Mouse (Mus musculus) regulatory T cell (primary cell): ENCODE measurements around the gene Lrrc39.

Source experiments
- in situ Hi-C: fragments of 300-600 bp; cut with MboI, MseI; formaldehyde crosslinking; loops from one replicate; pipeline ENCODE4 v1.15.1; 2025; ENCODE audit warnings: high pct_unique_total_duplicates

Gene Lrrc39

GRCm38 (mm10) chr3:116604570-116604969 lies 41.8 kb downstream of the Lrrc39 start:
- in situ Hi-C loops, result no loop called here

GRCm38 (mm10) chr3:116614295-116614892 lies 51.6 kb downstream of the Lrrc39 start, which contains the start of gene Trmt13:
Gene Trmt13, minus strand, starts transcription at chr3:116614587.
- in situ Hi-C loops, result no loop called here

- in situ Hi-C loops, result no loop called here
Observed at GRCm38 (mm10) chr3:116615318-116616068, 52.7 kb downstream of the Lrrc39 start.

DNA sequence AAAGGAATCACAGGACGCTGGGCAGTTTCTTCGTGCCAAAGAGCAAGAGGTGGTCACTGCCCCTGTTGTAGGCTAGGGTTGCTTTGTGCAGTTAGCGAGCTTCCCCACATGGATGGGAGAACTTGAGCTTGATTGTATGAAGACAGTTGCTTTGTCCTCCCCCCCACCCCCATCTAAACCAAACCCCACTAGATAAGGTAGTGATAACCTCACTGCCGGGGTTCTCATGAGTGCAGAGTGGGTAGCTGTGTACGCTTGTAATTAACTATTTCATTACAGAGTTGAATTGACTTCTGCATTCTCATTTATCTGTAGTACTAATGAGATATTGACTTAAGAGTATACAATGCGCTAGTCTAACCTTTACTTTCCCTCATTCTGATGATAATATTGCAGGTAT lies 56.1 kb downstream of the Lrrc39 start:
- in situ Hi-C loops, result no loop called here

- in situ Hi-C loops, result no loop called here
Observed at GRCm38 (mm10) chr3:116620636-116621370, 58.0 kb downstream of the Lrrc39 start.

DNA sequence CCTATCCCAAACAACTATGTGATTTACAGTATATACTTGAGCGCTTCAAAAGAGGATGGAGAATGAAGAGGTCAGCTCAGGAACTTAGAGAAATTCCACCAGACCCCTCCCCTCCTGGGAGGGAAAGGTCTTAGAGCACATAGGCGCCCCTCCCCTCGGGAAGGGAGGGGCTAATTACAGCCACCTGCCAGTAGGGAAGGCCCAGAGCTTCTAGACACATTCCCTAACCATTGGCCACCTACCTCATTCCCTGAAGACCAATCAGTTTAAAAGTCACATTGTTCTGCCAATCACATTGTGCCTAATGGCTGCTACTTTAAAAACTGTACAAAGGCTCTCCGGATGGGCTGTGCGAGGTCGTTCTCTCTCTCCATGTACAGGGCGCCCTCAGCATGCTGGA lies 59.9 kb downstream of the Lrrc39 start:
- in situ Hi-C loops, result no loop called here

DNA sequence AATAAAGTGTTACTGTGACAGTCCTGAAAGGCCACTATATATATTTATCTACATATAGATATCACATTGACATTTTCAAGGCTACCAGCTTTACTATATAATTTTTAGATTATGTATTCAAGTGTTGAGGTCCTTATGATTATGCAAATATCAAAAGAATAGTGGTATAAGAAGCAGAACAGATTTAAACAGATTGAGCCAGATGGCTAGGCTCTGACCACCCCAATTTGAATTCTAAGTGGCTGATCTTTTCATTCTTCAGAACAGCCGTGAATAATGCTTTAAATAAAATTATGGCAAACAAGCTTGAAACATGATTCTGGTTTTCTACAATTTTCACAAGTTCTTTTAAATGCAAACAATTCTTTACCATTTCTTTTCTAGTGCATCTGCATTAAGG lies 68.7 kb downstream of the Lrrc39 start:
- in situ Hi-C loops, result no loop called here
